Mouse (Mus musculus) intestine, embryonic 14.5 days (tissue): ENCODE results near the gene Kitl. TPM values are rescaled to one million over a fixed set of nuclear protein-coding genes. Genes with fewer than 3 reads are reported as not detected.

ENCODE experiments used
- ATAC-seq: fragments of 200-750 bp; cut with Nextera tagmentation; replicated peaks from 2 replicates; pipeline ENCODE4 v1.8.0; 2017; ENCODE audit warnings: low read depth, moderate number of reproducible peaks, moderate TSS enrichment, moderate library complexity; ENCODE audit not compliant: low FRiP score, low TSS enrichment
- DNase-seq: peaks from one replicate; pipeline ENCODE4 v3.0.0-alpha.2; 2018; ENCODE audit warnings: low spot score
- H3K27ac ChIP-seq: fragments of 300-500 bp; sonication (generic); 2 replicates; pipeline ENCODE4 v1.5.1; 2014; ENCODE audit warnings: low read depth, mild to moderate bottlenecking, control low read depth
- H3K27me3 ChIP-seq: fragments of 300-500 bp; sonication (generic); replicated peaks from 2 replicates; pipeline ENCODE4 v1.6.1; 2014; ENCODE audit warnings: low read length, control low read depth; ENCODE audit not compliant: control insufficient read depth, insufficient read depth
- H3K36me3 ChIP-seq: fragments of 300-500 bp; sonication (generic); 2 replicates; pipeline ENCODE4 v1.6.1; 2014; ENCODE audit warnings: low read length, control low read depth; ENCODE audit not compliant: control insufficient read depth, insufficient read depth
- H3K4me1 ChIP-seq: fragments of 300-500 bp; sonication (generic); replicated peaks from 2 replicates; pipeline ENCODE4 v1.6.1; 2014; ENCODE audit warnings: low read length, control low read depth, mixed read lengths; ENCODE audit not compliant: control insufficient read depth, insufficient read depth
- H3K4me2 ChIP-seq: fragments of 300-500 bp; sonication (generic); 2 replicates; pipeline ENCODE4 v1.6.1; 2014; ENCODE audit warnings: low read length
- H3K4me3 ChIP-seq: fragments of 300-500 bp; sonication (generic); 2 replicates; pipeline ENCODE4 v1.5.1; 2014; ENCODE audit warnings: low read depth, low read length, control low read depth, mixed read lengths
- H3K9ac ChIP-seq: fragments of 300-500 bp; sonication (generic); 2 replicates; pipeline ENCODE4 v1.6.1; 2014; ENCODE audit warnings: mild to moderate bottlenecking, low read length
- H3K9me3 ChIP-seq: fragments of 300-500 bp; sonication (generic); 2 replicates; pipeline ENCODE4 v1.6.1; 2016; ENCODE audit warnings: low read length, control low read depth; ENCODE audit not compliant: control insufficient read depth
- WGBS: fragments of 180-500 bp; shearing (Covaris S2); extraction: QIAGEN DNeasy Blood & Tissue Kit; methylation state at CpG from one replicate; pipeline ENCODE4 v1.1.7; 2014; 5-methylcytosine and 5-hydroxymethylcytosine counted together
- polyA plus RNA-seq: library from polyadenylated mRNA; unstranded; fragments of >200 nt; fragmentation: Nextera tagmentation; extraction: Ambion mirVana; gene quantifications from 2 replicates; pipeline ENCODE4 v1.2.1, GENCODE M21; 2014

Gene Kitl
- polyA plus RNA-seq, 1 experiment from 2014 or later, result 40.2 TPM

DNA sequence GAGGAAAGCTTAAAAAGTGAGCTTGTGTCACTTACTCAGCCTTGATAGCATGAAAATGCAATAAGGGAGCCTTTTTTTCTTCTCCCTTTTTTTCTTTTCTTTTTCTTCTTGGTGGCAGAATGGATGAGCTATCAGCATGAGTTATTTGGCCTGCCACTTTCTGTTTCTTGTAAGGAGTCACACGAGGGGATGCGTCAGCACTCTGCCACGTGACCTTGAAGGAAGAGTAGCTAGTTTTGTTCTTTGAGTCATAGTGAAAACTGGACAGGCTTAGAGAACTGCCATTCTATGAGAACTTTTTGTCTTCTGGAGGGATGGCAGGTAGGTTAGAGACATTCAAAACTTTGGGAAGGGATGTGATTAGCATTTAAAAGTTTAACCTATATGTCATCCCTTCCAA, 17.1 kb downstream of the Kitl start:
- WGBS, result 63% methylated on average over 3 of the region's 3 CpGs
- H3K4me3 ChIP-seq, result no peak overlapping the region
- no peak overlapping the region for H3K4me2 ChIP-seq
- no peaks in the 10 kb centered on the region for H3K27me3 ChIP-seq
- DNase-seq (no peak), ATAC-seq (no peak)
- H3K27ac ChIP-seq, result no peak overlapping the region
- no peak overlapping the region for H3K9ac ChIP-seq
- no peaks in the 10 kb centered on the region for H3K36me3 ChIP-seq
- H3K9me3 ChIP-seq, result no peaks in the 10 kb centered on the region
- H3K4me1 ChIP-seq, result peaks cover 26% of the 10 kb centered on the region

DNA sequence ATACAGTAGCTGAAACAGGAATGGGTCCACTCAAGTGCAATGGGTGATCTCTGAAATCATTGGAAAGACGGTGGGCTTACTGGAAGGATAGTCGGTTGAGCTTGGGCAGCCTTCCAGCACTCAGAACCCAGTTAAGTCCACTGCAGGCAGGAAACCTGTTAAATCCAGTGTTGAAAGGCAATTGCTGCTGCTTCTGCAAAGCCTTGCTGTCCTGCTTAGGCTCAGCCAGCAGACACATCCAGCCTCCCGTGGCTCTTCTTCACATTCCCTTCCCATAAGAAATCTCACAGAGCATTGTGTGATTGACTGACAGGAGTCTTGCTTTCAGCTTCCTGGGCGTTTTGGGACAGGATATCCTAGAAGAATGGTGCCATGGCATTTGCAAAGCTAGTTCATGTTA, 20.6 kb downstream of the Kitl start:
- Histone ChIP-seq H3K4me1 (peaks cover 23% of the 10 kb centered on the region), H3K9ac (no peak overlapping the region), H3K36me3 (no peaks in the 10 kb centered on the region), H3K9me3 (no peaks in the 10 kb centered on the region), H3K4me2 (no peak overlapping the region), H3K27me3 (no peaks in the 10 kb centered on the region), H3K4me3 (no peak overlapping the region), H3K27ac (no peak overlapping the region)
- DNase-seq, result peak; percentile 53
- 38% methylated on average over 4 of the region's 4 CpGs for WGBS
- ATAC-seq, result no peak

GRCm38 (mm10) chr10:100038342-100038898, 23.0 kb downstream of the Kitl start:
- no peak overlapping the region for H3K9ac ChIP-seq
- H3K27ac ChIP-seq, result no peak overlapping the region
- ATAC-seq (no peak), DNase-seq (no peak)
- H3K36me3 ChIP-seq, result no peaks in the 10 kb centered on the region
- H3K4me2 ChIP-seq, result no peak overlapping the region
- no peaks in the 10 kb centered on the region for H3K27me3 ChIP-seq
- no peaks in the 10 kb centered on the region for H3K9me3 ChIP-seq
- no peak overlapping the region for H3K4me3 ChIP-seq
- H3K4me1 ChIP-seq, result peaks cover 24% of the 10 kb centered on the region; the same call in 1 of the 2 replicates
- 61% methylated on average over 12 of the region's 12 CpGs for WGBS

- ATAC-seq (no peak), DNase-seq (no peak)
- no peak overlapping the region for H3K27ac ChIP-seq
- 86% methylated on average over 8 of the region's 8 CpGs for WGBS
- no peak overlapping the region for H3K9ac ChIP-seq
- peaks cover 24% of the 10 kb centered on the region; the same call in 1 of the 2 replicates for H3K4me1 ChIP-seq
- H3K4me2 ChIP-seq, result no peak overlapping the region
- H3K27me3 ChIP-seq, result no peaks in the 10 kb centered on the region
- H3K36me3 ChIP-seq, result no peaks in the 10 kb centered on the region
- H3K9me3 ChIP-seq, result no peaks in the 10 kb centered on the region
- no peak overlapping the region for H3K4me3 ChIP-seq
These were observed 23.6 kb downstream of the Kitl start for GRCm38 (mm10) chr10:100038994-100039393.

GRCm38 (mm10) chr10:100043748-100044147, 28.3 kb downstream of the Kitl start:
- Histone ChIP-seq H3K27me3 (no peaks in the 10 kb centered on the region), H3K4me3 (no peak overlapping the region), H3K9me3 (no peaks in the 10 kb centered on the region), H3K9ac (no peak overlapping the region), H3K36me3 (no peaks in the 10 kb centered on the region), H3K4me2 (no peak overlapping the region), H3K27ac (no peak overlapping the region), H3K4me1 (peaks cover 15% of the 10 kb centered on the region; the same call in 1 of the 2 replicates)
- WGBS, result 87% methylated on average over 5 of the region's 5 CpGs
- ATAC-seq, result no peak
- peak; percentile 20 for DNase-seq

DNA sequence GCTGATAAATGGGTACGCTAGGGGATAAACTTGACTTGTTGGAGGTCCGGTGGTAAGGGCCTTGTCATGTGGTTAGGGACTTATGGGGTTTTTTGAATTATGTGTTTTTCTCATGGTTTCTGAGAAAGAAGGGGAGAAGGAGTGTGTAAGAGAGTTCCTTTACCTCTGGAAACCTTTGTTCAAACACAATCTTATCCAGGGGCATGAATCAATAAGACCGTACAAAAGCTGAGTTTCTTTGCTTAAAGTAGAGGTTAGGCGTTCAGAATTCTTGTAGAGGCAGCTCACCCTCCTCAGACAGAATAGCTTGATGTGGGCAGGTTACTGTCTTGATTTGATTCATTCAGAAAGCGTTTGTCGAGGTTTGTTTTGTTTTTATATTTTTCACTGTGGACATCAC, 28.7 kb downstream of the Kitl start:
- Histone ChIP-seq H3K9me3 (no peaks in the 10 kb centered on the region), H3K27ac (no peak overlapping the region), H3K36me3 (no peaks in the 10 kb centered on the region), H3K4me1 (peaks cover 15% of the 10 kb centered on the region; the same call in 1 of the 2 replicates), H3K27me3 (no peaks in the 10 kb centered on the region), H3K4me2 (no peak overlapping the region), H3K9ac (no peak overlapping the region), H3K4me3 (no peak overlapping the region)
- no peak for DNase-seq
- 83% methylated on average over 6 of the region's 6 CpGs for WGBS
- ATAC-seq, result no peak

- Histone ChIP-seq H3K4me2 (peak overlapping the region; percentile 18; the same call in 1 of the 2 replicates), H3K27me3 (no peaks in the 10 kb centered on the region), H3K4me1 (no peaks in the 10 kb centered on the region; the same call in 1 of the 2 replicates), H3K36me3 (no peaks in the 10 kb centered on the region), H3K27ac (no peak overlapping the region), H3K4me3 (no peak overlapping the region), H3K9ac (no peak overlapping the region), H3K9me3 (no peaks in the 10 kb centered on the region)
- ATAC-seq, result no peak
- no peak for DNase-seq
- 32% methylated on average over 10 of the region's 10 CpGs for WGBS
These were observed 35.8 kb downstream of the Kitl start for GRCm38 (mm10) chr10:100051146-100051783.

DNA sequence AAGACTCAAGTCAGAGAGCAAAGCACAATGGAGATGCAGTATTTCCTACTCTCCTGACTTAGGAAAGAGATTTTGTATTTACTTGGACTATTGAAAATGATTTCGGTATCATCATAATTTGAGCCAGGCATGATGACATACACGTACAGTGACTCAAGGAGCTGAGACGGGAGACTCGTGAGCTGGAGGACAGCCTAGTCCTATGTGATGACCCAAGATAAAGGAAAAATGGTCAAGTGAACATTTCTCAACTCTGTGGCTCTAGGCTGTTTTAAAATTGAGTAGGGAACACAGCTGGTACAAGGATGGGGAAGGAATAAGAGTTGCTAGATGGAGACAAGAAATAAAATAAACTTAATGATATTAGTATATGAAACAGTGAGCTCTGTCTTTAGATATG, 37.0 kb downstream of the Kitl start:
- Histone ChIP-seq H3K4me2 (no peak overlapping the region), H3K27ac (no peak overlapping the region), H3K27me3 (no peaks in the 10 kb centered on the region), H3K9me3 (no peaks in the 10 kb centered on the region), H3K36me3 (no peaks in the 10 kb centered on the region), H3K9ac (no peak overlapping the region), H3K4me3 (no peak overlapping the region), H3K4me1 (no peaks in the 10 kb centered on the region; the same call in 1 of the 2 replicates)
- WGBS, result 91% methylated on average over 4 of the region's 4 CpGs
- ATAC-seq (no peak), DNase-seq (no peak)

- no peak overlapping the region for H3K9ac ChIP-seq
- WGBS, result 66% methylated on average over 4 of the region's 4 CpGs
- H3K4me3 ChIP-seq, result no peak overlapping the region
- ATAC-seq (no peak), DNase-seq (no peak)
- no peak overlapping the region for H3K4me2 ChIP-seq
- H3K36me3 ChIP-seq, result no peaks in the 10 kb centered on the region
- H3K27me3 ChIP-seq, result no peaks in the 10 kb centered on the region
- H3K27ac ChIP-seq, result no peak overlapping the region
- no peaks in the 10 kb centered on the region for H3K9me3 ChIP-seq
- no peaks in the 10 kb centered on the region; the same call in 1 of the 2 replicates for H3K4me1 ChIP-seq
These were observed 37.5 kb downstream of the Kitl start for GRCm38 (mm10) chr10:100052911-100053310.
